Mouse (Mus musculus): ENCODE measurements around the gene Prkcb.
A peak's percentile ranks its signal among the peaks of the same experiment; 100 is the strongest.

The Prkcb gene

DNA sequence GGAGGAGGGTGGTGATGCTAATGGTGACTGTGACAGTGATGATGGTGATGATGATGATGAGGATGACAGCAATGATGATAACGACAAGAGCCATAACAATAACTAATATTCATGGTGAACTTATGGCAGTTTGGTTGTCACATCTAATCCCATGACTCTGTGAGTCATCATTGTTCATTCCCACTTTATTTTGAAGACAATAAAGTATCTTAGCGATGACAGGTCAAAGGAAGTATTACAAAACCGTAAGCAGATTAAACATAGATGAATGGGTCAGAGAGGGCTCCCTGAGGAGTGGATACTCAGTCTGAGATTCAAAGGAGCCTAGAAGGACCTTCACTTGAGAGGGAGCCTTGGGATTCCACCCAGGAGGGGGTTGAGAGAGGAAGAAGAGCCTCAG, 122.3 kb downstream of the Prkcb start:
- DNase-seq = no peak

DNA sequence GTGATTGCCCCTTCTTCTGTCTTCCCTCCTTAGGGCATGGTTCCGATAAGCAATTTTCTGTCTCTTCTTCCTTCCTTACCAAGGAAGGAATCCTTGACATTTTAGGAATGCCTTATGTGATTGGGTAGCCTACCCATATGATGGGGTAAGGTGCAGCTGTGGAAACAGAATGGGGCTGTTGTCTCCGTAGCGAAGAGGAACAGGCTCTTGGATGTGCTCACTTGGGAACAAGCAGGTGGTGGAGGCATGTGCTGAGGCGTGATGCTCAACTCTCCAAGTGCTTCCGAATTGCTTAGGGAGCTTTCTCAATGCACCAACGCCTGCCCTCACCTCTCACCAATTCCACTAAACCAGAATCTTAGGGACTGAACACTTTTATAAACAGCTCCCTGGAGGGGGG, 124.7 kb downstream of the Prkcb start:
- DNase-seq = no peak

DNA sequence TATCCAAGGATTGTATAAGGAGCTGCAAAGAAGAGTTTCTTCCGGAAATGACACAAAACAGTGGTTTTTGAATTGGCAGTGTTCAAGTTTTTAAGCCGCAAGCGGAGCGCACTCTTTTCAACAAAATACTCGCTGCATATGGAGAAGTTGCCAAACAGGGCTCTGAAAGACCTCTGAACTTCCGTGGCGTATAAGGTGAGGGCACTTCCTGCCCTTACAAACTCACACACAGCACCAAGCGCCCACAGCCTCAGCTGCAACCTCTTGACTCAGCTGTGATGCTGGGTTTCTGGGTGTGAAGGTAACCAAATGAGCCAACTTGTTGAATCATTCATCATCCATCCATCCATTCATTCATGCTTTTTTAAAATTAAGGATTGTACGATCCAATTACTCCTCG, 125.6 kb downstream of the Prkcb start:
- no peak for DNase-seq

DNA sequence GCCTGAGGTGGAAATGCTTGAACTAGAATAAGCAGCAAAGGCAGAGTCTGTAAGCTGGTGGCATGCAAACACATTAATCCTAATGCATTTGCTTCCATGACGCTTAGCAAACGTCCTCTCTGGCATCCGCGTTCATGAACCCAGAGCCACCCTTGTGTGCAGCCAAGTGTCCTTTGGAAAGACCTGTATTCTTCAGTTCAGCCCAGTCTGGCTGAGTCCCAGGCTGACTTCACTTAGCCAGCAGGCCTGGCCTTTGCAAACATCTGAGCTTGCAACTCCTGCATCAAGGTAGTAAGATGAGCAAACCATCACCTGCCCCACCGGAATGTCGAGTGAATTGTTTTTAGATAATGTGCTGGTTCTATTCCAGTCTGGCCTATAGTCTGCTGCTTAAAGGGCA, 126.1 kb downstream of the Prkcb start:
- DNase-seq = no peak

DNA sequence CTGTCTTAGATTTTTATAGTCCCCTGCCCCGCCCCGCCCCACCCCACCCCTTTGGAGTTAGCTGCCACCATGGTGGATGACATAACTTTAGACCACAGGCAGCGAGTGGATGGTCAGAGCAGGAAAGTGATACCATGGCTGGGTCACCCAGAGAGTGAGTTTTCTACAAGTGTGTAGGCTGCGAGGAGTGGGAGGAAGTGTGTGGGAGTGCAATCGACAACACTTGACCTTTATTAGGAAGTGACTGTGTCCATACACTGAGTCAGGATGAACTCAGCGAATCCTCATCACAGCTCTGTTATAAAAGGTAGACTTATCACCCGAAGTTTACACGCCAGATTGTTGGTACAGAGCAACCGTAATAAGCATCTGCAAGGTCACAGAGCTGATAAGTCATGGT, 126.8 kb downstream of the Prkcb start:
- no peak for DNase-seq

DNA sequence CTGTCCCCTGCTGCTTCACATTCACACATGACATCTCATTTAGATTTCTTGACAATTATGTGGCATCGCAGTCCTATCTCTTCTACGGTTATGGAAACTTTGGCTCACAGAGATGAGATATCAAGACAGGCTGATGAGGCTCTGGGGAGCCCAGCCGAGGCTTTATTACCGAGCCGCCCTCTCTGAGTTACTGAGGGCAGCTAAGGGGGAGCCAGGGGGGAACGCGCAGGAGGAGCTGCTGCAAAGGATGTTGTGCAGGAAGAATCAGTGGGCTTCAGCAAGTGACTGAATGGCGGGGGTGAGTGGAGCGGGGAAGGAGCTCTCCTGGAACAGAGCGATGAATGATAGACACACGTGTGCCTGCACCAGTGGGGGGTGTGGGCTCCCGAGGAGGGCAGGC, 127.4 kb downstream of the Prkcb start:
- no peak for DNase-seq

DNA sequence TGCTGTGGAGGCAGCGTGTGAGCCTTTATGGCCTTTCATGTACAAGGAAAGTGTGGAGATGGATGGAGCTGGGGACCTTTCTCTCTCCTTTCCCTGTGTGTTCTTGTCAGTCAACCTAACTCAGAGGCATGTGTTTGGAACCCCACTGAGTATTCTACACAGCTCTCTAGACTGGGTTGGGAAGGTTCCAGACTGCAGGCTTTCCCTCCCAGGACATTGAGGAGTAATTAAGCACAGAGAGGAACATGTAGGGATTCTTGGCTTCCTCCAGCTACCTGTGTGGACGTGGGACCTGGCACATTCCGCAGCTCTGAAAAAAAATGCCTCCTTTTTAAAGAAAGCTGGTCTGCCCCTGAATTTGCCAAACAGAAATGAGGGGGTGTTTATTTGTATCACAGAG, 130.0 kb downstream of the Prkcb start:
- DNase-seq = no peak

DNA sequence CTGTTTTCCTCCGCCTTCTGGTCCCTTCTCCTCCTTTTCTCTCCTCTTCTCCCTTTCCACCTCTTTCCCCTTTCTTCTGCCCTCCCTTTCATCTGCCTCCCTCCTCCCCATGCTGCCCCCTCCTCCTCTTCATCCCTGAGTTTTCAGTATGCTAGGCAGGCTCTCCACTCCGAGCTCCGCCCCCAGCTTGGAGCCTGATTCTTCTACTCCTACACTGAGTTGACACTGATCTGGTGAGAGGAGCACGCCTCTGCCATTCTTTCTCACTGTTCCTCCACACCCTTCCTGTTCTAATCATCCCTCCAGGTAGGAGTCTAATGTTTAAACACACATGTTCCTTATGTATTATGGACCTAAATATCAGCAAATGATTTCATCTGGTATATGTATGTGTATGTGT, 135.3 kb downstream of the Prkcb start:
- no peak for DNase-seq

DNA sequence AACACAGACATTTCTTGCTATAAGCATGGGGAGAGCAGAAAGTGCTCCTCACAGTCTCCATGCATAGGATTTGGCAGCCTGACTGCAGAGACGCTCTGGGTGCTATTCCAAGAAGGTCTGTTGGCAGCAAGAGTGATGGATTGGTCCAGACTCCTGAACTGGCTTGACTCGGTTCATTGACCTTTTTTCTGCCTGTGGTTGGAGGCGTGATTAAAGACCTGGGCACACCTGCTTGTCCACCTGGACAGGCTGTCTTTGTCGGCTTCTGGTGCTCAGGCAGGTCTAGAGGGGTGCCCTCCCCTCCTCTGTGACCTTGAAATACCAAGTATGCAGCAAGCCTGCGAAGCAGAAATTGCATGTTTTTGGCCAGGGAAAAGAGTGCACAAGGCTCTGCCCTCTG, 140.6 kb downstream of the Prkcb start:
- peak; percentile 8 for DNase-seq

DNA sequence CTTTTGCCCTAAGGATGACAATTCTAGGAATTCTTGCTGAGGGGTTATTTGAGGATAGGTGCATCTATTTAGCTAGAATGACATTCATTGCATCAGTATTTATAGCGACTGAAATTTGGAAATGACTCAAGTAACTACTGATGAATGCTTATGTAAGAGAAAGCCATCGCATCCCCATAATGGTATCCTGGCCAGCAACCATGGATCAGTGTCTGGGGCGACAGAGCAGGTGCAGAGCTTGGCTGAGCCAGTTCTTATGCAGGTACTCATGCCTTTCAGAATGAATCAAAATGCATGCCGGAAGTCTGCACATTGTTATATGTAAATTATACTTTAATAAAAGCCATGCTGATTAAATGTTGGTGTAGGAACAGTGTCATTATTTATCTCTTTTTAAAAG, 143.8 kb downstream of the Prkcb start:
- DNase-seq = no peak

DNA sequence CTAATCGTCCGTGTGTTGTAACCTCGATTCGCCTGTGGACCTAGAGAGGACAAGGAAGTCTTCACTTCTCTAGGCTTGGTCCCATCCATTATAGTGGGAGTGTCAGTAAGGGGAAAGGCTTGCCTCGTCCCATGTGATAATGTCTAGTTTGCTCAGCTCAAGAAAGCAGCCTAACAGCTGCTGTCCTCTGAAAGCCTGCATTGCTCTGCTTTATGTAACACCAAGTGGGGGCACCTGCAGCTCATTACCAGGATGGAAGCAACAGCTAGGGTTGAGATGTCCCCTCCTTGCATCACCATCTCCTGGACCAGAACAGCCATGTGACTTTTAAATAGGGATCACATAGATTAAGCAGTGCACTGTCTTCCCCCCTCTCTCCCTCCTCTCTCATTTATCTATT, 144.8 kb downstream of the Prkcb start:
- DNase-seq = no peak

DNA sequence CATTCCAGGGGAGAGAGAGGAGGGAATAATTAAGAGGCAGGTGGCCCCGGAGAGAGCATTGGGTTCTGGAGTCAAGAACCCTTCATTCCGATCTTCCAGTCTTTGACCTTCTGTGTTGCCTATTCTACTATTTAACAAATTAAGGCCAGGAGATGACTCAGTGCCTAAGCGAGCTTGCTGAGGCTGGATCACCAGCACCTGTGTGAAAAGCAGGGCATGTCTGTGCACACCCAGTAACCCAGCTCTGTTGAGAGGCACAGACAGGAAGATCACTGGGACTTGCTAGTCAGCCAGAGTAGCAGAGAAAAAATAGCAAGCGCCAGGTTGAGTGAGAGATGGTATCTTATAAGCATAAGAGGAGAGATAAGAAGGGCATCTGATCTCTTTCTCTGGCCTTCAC, 146.4 kb downstream of the Prkcb start:
- DNase-seq = no peak

DNA sequence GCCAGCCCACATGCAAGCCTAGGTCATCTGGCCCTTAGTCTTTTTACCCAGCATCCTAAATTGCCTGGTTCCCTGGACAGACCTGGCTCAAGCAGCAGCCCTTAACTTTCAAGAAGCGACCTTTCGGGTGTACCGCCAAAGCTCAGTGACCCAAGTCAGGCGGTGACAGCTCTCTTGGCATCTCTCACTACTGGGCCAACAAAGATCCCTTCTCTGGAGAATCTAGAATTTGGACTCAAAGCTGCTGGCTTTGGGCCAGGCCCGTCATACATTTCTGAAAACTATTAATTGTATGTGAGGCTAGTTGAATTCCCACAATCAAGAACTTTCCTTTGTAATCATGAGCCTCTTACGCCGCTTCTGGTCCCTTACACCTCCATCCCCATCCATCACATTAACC, 147.0 kb downstream of the Prkcb start:
- DNase-seq = no peak

DNA sequence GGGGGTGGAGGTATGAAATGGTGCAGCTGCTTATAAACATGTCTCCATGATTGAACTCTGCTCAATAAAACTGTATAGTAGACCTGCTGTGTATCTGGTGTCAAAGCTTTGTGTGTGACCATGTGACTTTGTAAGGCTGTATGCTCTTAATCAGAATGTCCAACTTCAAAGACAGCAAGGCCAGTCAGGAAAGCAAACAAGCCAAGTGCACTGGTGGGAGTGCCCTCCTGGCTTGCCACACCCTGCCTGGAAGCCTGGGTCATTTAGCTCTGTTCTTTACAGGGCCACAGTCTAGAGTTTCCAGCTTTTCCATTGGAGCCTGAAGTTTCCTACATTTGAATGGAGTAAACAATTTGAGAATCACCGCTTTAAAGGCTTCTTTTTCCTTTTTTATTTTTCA, 148.8 kb downstream of the Prkcb start:
- DNase-seq = no peak

DNA sequence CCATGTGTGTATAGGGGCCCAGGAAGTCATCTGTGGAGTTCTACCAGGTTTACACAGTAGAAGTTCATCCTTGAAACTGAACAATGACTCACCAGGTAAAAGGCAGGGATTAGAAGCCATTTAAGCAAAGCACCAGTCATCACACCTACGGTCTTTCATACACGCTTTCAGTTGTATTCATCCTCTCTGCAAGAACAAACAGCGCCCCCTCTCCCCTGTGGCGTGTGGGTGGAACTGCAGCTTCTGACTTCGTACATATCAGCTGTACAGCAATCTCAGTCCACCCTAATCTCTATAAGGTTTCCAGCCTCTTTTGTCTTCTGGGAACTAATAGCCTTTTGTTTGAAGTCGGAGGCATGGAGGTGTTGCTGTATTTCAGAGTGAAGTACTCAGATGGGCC, 156.5 kb downstream of the Prkcb start:
- DNase-seq = peak; percentile 45

DNA sequence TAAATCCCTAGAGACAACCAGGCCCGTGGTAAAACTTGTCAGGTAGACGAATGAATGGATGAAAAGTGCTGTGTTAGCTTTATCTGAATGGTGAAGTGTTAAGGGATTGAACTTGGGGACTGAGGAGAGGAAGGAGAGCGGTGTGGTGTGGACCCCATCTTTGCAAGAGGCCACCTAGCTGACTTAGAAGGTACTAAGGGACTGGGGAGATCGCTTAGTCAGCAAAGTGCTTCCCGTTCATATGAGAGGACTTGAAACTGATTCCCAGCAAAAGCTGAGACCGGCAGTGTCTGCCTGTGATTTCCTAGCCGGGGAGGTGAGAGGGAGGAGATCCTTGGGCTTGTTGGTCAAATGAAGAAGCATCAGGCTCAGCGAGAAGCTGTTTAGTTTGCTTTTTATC, 164.1 kb downstream of the Prkcb start:
- no peak for DNase-seq

DNA sequence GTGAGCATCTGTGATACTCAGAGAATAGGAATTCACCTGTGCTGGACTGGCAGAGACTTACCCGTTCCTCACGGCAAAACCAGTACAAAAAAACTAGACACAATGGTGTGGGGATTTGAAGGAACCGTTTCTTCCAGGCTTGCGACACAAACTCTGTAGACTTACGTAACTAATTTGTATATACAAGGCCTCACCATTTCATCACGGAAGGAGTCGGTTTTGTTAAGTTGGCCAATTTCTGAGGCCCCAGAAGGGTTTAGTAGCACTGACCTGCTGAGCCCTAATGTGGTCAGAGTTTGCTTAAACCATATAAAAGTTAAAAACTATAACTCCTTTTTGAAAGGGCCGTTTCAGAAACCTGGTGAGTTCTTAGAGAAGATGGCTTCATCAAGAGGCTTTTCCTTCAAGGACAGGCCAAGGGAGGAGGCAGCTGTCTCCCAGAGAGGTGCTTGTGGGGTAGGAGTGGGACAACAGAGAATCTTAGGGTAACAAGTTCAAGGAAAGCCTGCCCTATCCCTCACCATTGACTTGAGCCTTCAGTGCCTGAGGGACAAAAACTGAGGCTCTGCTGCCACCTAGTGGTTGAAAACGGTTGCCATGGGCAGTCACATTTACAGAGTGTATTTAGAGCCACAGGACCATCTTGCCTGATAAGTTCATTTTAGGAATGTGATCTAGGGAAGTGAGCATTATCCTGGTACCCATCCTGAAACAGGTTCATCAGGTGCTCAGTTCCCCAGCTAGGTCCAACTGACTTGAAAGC, 170.8 kb downstream of the Prkcb start:
- peak; percentile 90 for DNase-seq

DNA sequence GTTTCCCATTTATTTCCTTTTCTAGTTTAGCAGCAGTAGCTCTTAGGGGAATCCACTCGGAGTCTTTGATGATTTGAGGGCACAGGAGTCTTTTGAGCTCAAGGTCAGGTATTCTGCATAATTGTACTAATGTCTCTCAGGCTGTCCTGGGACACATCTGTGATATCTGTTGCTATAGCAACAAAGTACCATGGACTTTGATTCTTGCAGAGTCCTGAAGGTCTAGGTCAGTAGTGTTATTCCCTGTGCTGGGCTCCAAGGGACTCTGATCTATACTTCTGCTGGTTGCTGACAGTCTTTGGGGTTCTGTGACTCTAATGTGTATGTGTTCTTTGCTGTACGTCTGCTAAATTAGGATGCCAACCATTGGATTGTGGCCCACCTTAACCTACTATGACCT, 171.5 kb downstream of the Prkcb start:
- DNase-seq = no peak

DNA sequence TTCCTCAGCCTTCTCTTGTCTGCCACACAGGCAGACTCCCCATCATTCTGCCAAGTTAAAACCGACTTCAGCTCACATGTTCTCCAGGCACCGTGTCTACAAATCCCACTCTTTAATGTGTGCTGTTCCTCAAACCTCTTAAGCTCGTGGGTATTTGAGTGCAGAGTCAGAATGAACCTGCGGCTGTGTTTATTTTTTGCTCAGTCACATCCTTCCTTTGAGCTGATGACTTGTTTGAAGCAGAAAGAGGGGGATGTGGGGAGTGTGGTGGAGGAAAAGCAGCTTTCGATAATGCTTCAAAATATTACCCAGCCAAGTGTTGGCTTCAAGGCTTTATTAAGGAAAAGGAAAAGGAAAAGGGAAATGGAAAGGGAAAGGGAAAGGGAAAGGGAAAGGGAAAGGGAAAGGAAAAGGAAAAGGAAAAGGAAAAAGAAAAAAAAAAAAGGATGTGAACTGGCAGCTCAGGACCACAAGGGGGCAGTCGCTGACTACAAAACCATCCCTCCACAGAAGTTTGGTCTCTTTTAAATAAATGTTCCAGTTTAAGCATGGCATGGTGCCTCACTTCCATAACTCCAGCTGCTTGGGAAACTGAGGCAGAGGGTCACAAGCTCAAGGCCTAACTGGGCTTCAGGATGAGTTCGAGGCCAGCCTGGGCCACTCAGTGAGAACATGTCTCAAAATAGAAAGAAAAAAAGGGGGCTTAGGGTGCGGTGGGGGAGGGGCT, 177.4 kb downstream of the Prkcb start:
- peak; percentile 34 for DNase-seq

DNA sequence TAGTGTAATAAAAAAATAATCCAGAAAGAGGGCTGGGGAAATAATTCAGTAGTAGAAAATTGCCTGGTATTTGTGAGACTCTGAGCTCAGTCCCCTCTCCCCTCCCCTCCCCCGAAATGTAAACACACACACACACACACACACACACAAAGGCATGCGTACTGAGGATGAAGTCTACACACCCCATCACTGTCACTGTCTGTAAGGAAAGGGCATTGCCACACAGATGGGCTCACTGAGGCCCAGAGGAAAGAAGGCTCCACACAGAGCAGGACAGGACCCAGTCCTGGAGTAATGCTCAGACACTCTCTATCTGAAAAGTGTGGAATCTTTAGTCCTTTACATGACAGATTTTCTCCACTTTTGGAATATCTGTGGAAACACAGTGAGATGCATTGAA, 178.2 kb downstream of the Prkcb start:
- no peak for DNase-seq

DNA sequence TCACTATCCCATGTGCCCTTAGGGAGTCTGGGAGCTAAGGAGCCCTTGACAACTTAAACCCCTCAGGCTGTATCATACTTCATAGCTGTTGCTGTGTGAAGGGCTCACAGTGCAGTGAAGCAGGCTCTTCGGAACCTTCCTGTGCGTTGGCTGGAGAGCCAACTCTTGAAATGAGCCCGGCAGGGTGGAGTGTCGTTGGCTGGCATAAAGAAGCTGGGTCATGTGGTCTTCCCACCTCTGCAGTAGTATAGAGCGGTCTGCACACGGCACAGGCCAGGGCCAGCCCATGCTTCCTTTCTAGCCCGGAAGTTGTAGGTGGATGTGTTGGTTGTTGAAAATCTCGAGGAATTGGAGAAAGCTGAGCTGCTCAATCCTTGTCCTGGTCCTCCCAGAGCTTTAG, 179.3 kb downstream of the Prkcb start:
- DNase-seq = no peak

DNA sequence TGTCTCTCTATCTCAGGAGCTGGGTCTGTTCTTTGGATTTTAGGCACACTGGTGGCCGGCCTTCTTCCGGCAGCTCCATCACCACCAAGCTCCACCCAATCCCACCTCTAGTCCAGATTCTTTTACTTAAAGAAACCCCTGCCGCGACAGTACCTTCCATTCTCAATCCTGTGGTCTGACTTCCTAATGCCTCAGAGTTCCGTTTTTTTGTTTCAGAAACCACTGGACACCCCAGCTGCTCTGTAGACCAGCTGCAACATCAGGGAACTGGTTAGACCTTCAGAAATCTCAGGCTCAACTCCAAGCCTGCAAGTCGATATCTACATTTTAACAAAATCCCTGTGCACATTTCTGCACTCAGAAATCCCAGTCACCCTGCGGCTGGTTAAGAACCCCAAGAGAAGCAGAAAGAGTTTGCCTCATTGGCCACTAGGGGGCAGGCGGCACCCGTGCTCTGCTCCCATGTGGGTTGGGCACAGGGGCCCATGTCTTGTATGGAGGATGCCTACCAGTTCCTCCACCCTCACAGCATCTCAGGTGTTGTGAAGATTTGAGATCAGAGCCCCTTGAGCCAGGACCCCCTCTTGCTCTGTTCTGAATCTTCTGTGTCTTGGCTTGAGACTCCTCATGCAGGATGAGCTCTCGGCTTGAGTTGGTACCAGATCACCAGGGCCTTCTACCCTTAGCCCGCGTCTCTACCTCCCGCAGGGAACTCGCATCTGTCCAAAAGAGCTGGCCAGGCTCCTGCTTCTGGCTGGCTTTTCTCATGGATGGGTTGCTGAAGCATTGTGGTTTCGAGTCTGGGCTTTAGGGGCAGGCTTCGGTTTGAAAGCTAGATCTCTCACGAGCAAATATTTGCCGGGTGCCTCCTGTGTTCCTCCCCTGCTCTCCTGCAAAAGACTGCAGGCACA, 182.1 kb downstream of the Prkcb start:
- DNase-seq = peak; percentile 84

DNA sequence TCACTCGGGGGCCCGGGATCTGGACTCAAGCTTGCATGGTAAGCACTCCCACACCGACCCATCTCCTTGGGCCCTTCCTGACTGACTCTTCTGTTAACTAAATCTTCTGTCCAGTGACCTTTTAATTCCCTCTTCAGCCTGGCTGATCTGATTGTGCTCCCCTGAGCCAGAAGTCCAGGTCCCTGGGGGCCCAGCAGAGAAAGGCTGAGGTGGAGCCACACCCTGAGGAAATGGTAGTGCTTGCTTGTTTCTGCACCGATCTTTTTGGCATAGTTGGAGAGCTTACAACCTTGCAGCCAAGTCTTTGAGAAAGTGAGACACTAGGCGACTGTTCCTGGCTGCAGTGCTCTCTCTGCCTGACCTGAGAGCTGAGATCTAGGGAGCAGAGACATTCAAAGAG, 183.7 kb downstream of the Prkcb start:
- DNase-seq = no peak

DNA sequence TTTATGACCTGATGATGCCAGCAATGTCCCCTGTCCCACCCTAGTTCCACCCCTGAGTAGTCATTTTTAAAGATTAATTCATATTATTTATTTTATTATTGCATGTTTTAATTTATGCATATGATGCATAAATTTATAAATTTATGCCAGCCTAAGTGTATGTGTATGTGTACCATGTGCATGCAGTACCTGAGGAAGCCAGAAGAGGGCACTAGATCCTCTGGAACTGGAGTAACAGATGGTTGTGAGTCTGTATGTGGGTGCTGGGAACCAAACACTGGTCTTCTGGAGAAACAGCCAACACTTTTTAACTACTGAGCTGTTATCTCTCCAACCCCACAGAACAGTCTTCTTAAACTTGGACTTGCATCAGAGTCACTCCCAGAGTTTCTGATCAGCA, 186.5 kb downstream of the Prkcb start:
- DNase-seq = no peak
